Mouse (Mus musculus) lung, postnatal 0 days (tissue): Measurements from ENCODE around the gene Braf.

Experiments
- CTCF ChIP-seq: IDR thresholded peaks from 2 replicates; pipeline ENCODE4 v1.5.1; 2016; ENCODE audit warnings: antibody characterized with exemption, mild to moderate bottlenecking
- EP300 ChIP-seq: IDR thresholded peaks from 2 replicates; pipeline ENCODE4 v1.6.1; 2016; ENCODE audit warnings: antibody characterized with exemption, mild to moderate bottlenecking, control low read depth

GRCm38 (mm10) chr6:39574951-39575350 lies 150.3 kb downstream of the Braf start:
- no peak for TF ChIP-seq EP300
- no peak for TF ChIP-seq CTCF
